Mouse (Mus musculus) yolk sac, embryonic 10.5 days (tissue): ENCODE data around the gene Tmem63b.

ENCODE experiments used
- DNase-seq: peaks from one replicate; pipeline ENCODE4 v3.0.0-alpha.2; 2017; ENCODE audit warnings: low spot score

Tmem63b gene

DNA sequence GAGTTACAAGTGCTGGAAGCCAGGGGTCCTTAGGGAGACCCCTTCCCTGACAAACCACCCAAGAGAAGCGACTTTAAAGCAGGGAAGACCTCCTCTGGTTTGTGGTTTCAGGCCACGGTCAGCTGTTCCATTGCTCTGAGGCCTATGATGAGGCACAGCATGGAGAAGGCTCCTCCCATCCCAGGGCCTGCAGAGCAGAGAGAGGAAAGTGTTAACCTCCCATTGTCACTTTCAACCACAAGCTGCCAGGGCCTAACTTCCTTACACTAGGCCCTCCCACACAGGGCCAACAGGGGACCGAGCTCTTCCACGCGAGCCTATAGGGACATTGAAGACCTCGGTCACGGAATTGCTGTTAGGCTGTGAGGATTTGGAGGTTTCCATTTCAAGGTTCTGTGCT, 16.5 kb upstream of the Tmem63b start:
- no peak for DNase-seq

DNA sequence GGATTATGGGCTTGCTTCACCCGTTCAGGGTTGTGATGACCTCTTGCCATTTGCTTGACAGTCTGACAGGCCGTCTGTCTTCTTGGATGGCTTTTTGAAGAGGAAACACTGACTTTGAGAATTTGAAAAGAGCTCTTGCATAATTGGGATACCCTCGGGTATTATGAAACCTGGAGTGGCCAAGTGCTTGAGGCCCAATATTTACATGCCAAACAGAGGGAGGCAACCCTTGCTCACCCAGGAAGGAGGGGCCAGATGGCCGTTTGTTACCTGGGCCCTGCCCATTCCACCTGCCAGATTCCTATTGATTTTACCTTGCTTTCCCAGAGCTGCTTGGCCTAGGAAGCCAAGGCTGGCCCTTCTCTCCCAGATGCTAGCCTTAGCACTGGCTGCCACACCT, 15.5 kb upstream of the Tmem63b start:
- peak; percentile 68 for DNase-seq

- DNase-seq, result no peak
Measured at GRCm38 (mm10) chr17:45701236-45701591, 14.5 kb upstream of the Tmem63b start.

GRCm38 (mm10) chr17:45700496-45701235, 14.0 kb upstream of the Tmem63b start:
- peak; percentile 80 for DNase-seq

DNA sequence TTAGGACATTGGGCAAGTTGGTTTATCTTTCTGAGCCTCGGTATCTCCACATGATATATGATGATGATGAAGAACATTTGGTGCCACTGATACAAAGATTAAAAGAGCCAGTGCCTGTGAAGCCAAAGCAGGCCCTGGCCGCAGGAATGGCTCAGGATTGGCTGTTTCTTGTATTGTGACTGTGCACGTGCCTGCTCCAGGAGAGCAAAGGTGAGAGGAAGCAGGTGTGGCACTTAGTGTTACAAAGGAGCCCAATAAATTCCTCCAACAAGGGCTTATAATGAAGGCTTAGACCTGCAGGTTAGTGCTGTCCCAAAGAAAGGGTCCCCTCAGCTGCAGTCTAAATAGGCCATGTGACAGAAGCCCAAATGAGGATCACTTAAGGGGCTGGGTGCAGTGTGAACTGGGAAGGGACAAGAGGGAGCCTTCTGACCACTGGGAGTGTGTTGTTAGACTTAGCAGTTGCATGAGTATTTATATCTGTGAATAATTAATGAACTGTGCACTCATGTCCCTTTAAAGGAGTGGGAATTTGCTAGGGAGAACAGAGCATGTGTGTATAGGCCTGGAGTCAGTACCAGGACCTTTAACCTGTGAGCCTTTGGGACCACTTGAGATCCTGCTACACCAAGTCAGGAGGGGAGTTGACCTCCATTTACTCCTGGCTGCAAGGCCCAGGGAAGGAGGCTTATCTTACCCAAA, 12.5 kb upstream of the Tmem63b start:
- peak; percentile 79 for DNase-seq

DNA sequence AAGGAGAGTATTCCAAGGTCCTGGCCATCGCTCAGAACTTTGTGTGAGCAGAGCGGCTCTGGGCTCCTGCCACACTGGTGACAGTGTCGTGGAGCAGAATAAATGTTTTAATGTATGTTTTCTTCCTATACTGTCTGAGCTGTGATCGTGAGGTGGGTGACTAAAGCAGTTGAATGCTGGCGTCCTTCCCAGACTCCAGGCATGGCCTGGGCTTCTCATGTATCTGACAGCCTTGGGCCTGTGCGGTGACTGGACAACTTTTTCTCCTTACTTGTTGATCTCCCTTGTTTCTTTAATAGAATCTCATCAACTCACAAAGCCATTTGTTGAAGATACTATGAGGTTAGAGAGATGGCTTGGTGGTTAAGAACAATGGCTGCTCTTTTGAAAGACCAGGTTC, 11.7 kb upstream of the Tmem63b start:
- no peak for DNase-seq

- no peak for DNase-seq
Measured at GRCm38 (mm10) chr17:45696981-45697380, 10.3 kb upstream of the Tmem63b start.

DNA sequence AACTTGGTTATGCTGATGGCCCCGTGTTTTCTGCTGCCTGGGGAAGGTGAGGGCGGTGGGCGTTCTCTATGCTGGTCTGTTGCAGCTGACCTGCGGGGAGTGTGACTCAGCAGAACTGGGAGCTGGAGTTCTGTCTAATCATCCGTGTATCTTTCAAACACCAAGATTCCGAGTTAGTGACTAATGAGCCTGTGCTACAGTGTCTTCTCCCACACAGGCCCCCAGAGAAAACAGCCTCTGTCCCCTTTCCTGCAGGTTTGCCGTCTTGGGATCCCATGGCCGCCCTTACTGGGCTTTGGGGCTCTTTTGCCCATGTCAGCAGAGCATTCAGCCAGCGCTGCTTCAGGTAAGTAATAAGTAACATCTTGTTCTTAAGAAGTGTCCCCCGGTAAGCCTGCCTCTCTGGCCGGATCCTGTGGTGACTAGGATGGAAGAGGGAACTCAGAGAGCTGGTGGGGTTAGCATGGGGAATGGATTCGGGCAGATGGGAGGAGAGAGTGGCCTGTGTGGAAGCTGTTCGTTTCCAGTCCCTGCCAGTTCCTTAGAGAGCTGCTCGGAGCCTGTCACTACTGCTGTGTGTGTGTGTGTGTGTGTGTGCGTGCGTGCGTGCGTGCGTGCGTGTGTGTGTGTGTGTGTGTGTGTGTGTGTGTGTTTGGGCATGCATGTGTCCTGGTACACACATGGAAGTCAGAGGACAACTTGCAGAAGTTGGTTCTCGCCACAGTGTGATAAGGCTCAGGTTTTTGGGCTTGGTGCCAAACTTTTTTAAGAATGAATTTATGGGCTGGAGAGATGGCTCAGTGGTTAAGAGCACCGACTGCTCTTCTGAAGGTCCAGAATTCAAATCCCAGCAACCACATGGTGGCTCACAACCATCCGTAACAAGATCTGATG, 8.8 kb upstream of the Tmem63b start:
- DNase-seq, result peak; percentile 80

DNA sequence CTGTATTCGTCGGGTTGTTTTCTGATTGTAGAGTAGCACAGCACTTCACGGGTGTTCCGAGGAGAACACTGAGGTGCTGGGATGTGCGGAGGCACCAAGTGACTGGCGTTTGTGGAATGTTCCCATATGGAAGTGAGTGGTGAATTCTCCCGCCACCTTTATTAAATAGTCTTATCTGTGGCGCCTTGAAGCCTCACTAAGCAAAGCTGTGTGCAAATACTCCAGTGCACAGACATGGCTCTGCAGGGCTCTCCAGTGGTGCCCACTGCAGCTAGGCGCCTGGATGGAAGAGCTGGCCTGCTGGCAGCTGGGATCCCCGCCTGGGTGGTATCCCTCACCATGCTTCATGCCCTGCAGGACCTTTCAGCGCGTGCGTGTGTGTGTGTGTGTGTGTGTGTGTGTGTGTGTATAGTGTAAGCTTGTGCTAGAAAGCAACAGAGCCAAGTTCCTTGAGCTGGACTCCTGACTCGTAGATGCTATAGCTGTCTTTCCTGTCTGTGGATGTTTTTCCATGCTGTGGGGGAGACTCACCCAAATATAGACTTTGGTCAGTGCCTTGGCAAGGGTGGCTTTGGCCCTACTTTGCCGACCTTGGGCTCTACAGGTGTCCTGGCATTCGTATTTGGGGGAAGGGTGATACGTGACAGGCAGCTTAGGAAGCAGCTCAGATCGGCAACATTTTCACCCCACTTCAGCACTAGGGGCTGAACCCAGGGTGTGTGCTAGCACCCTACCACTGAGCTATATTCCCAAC, 7.3 kb upstream of the Tmem63b start:
- no peak for DNase-seq

DNA sequence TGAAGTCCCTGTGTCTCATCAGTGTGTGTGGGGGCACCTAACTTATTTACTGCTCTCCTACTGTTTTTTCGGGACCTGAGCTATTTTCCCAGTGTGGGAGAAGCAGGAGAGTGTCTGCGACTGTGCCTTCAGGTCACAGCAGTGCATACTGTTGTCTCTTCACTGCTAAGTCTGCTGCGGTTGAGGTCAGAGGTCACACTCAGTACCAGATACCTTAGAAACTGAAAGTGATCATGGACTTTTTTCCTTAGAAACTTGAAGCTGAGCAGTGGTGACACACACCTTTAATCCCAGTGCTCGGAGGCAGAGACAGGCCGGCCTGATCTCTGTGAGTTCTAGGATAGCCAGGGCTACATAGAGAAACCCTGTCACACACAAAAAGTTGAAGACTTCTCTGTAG, 5.5 kb upstream of the Tmem63b start:
- peak; percentile 57 for DNase-seq

GRCm38 (mm10) chr17:45690044-45690443, 3.3 kb upstream of the Tmem63b start:
- DNase-seq, result no peak

DNA sequence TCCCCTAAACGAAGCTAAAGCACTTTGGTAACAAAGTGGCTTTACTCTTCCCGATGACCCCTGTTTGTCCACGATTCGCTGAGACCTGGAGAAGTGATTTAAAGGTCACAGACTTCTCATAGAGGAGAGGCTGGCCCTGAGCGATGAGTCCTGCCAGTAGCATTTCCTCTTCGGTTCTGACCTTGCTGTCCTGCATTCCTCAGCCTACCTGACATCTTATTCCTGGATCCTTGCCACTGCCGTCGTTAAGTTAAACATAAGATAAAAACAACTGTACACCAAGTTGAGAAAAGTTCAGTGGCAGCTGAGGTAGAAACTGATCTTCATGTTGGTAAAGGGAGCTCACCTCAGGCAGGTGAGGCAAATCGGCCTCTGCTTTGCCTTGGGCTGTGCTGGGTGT, 2.4 kb upstream of the Tmem63b start:
- no peak for DNase-seq

- peak; percentile 91 for DNase-seq
Measured at GRCm38 (mm10) chr17:45686093-45686619, 549 bp downstream of the Tmem63b start, which contains the start of gene Mrpl14. TSS of gene Mrpl14 (plus strand) at chr17:45686322.

DNA sequence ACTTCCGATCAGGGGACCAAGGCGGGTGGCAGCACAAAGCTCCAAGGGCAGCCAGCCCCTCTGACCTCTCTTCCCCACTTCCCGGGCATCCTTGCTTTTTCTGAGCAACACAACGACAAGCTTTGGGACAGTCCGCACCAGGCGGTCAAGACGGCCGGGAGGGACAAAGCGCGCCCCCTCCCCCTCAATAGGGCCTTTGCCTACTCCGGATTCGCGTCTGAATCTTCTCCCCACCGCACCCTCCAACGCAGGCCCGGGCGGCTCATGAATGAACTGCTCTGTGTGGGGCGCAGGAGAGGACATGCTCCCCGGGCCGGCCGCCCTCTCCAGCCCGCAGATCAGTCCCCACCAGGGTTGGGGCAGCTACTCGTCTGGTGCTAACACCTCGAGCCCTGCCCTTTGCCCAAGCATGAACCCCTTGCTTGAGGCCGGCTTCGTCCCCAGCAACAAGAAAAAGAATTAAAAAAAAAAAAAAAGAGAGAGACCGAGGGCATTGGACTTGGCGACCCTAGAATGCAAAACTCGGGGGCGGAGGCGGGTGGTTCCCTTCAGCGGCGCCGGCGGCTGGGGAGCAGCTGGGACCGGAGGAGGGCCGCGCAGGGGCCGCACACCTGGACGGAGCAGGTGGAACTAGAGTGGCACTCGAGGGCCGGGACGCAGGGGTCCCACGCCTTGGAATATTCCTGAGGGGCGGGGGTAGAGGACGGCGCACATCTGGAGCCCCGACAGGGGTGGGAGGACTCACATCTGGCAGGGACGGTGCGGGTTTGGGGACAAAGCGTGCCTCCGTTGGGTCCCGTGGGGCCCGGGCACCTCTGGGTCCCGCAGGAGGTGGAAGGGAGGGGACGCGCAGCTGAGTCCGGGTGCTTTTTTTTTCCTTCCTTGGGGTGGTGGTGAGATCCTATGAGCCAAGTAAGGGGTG, 1.3 kb downstream of the Tmem63b start:
- peak; percentile 43 for DNase-seq

DNA sequence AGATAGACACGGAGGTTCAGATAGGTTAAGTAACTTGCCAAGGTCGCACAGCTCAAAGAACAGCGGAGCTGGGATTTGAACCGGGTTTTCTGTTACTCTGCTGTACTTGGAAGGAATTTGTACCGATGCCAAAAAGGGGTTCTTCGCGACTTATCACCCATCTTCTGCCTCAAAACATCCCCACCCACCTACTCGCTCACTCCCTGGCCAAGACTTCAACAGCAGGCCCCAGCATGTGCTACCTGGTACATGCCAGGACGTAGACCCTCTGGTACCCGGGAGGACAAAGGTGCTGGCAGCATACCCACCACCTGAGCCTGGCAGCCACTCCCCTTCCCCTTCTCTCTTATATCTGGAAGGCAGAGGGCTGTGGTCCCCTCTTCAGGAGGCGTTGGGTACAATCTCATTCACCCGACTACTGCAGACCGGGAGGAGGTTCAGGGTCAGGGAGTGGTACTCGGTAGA, 2.0 kb downstream of the Tmem63b start:
- DNase-seq, result no peak

GRCm38 (mm10) chr17:45682843-45683242, 3.9 kb downstream of the Tmem63b start:
- DNase-seq, result no peak

- DNase-seq, result no peak
Measured at GRCm38 (mm10) chr17:45681588-45681987, 5.1 kb downstream of the Tmem63b start.

DNA sequence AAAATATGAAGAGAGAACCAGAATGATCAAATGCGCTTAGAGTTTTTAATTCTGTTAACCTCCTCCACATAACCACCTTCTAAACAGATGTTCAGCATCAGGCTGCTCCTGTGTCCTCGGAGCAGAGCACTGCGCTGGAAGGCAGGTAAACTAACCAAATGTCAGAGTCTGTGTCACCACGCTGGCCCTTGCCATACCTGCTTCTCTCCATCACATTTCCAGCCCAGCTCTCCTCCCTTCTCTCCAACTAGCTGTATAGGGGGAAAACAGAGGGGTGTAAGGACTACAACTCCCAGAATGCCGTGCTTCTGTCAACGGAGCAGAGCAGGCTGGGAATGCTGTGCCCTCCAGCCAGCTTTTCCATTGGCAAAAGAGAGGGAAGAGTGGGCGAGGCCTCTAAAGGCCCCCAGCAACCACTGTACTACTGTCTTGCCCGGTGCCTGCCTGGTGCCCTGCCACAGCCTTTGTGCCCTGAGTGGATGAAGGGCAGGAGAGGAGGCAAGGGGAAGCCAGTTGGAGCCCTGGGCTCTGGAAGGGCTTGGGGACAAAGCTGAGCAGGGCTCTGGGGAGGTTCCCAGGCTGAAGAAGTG, 6.2 kb downstream of the Tmem63b start:
- DNase-seq, result no peak

DNA sequence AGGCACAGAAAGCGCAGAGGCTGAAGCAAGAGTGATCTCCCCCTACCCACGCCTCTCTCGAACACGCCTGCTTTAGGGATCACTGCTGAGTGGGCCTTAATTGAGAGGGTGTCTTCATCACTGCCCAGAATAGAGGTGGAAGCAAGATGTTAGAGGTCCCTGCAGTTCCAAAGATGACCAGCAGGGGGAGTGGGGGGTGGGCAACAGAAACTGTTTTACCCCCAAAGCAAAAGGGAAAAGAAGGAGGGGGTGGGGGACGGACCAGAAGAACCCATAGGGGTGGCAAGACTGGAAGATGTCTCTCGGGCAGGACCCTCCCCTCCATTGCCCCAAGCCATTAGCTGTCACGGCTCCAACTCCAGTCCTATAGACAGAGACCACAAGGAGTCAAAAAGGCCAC, 8.6 kb downstream of the Tmem63b start:
- DNase-seq, result no peak

GRCm38 (mm10) chr17:45672598-45672997, 14.1 kb downstream of the Tmem63b start:
- no peak for DNase-seq
